19 mouse cellular contexts compared by ENCODE assay signal in the genomic region with DNA sequence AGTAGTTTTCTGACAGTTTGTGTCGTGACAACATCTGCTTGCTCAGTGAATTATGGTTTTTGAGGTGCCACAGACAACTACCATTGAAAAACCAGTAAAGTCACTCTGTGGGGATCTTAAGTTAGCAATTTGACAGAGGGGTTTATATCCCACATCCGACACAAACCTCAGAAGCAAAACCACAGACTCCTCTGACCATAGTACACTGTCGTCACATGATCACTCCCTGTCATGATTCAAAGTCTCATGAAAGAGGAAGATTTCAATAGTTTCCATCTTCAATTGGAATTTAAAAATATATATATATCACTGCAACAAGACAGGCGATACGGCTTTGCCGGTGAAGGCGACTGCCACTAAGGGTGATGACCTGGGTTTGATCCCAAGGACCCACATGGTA.
DNase-seq lines count a peak whose midpoint lies in the region; ATAC-seq lines count a peak whose summit lies in the region.
"Had no signal": no experiment of that assay in that cellular context is flagged by ENCODE, and none has a peak within 500 bp of the region (broad histone marks: within the 10 kb centered on the region; RNA-seq: fewer than 3 reads in every experiment).

No protein-coding gene starts in this region.

- peak overlapping the region; percentile 92 for H3K27ac ChIP-seq in forebrain, embryonic 13.5 days
- H3K27ac ChIP-seq in forebrain, embryonic 11.5 days (ENCODE audit: low read depth, low read length), result no peak overlapping the region
- H3K27ac ChIP-seq in embryonic facial prominence, embryonic 14.5 days (replicated peaks; ENCODE audit: low read depth, low read length), result peak overlapping the region; percentile 61
- H3K27ac ChIP-seq in hindbrain, embryonic 11.5 days (ENCODE audit: low read depth, low read length), result no peak overlapping the region
- H3K27ac ChIP-seq: heart, embryonic 10.5 days; limb, embryonic 13.5 days; midbrain, embryonic 12.5 days had no signal

- no peaks in the 10 kb centered on the region for H3K9me3 ChIP-seq in forebrain, embryonic 13.5 days (replicated peaks)
- H3K9me3 ChIP-seq in forebrain, embryonic 11.5 days (ENCODE audit: control insufficient read depth, low read length), result no peaks in the 10 kb centered on the region
- 0 out of 2 replicates have a peak, but pooled peaks cover 3% of the 10 kb centered on the region for H3K9me3 ChIP-seq in embryonic facial prominence, embryonic 14.5 days (ENCODE audit: control insufficient read depth, low read length)
- H3K9me3 ChIP-seq in hindbrain, embryonic 11.5 days (ENCODE audit: control insufficient read depth, low read length), result no peaks in the 10 kb centered on the region
- H3K9me3 ChIP-seq: heart, embryonic 10.5 days; hindbrain, embryonic 15.5 days; limb, embryonic 13.5 days; midbrain, embryonic 12.5 days; neural tube, embryonic 15.5 days had no signal

- H3K27me3 ChIP-seq in forebrain, embryonic 13.5 days, result no peaks in the 10 kb centered on the region
- H3K27me3 ChIP-seq in forebrain, embryonic 11.5 days (ENCODE audit: control insufficient read depth, insufficient read depth, low read length), result no peaks in the 10 kb centered on the region
- no peaks in the 10 kb centered on the region for H3K27me3 ChIP-seq in embryonic facial prominence, embryonic 14.5 days (replicated peaks; ENCODE audit: control insufficient read depth, insufficient read depth, low read length)
- no peaks in the 10 kb centered on the region for H3K27me3 ChIP-seq in hindbrain, embryonic 11.5 days (ENCODE audit: control insufficient read depth, insufficient read depth, low read length)
- H3K27me3 ChIP-seq: hindbrain, embryonic 15.5 days; limb, embryonic 13.5 days; midbrain, embryonic 12.5 days; neural tube, embryonic 15.5 days had no signal

- DNase-seq in forebrain, embryonic 11.5 days (ENCODE audit: low spot score), result no peak
- DNase-seq in CD4-positive helper T cell, adult 2 months (ENCODE audit: low read depth, low spot score), result peak; percentile 54
- DNase-seq in embryonic facial prominence, embryonic 14.5 days (ENCODE audit: low spot score), result peak; percentile 37
- no peak for DNase-seq in adrenal gland, postnatal 4 days (ENCODE audit: low spot score in 2 of 2)
- no peak for DNase-seq in hindbrain, embryonic 11.5 days (ENCODE audit: low spot score)
- no peak for DNase-seq in lung, postnatal 25 days (ENCODE audit: low spot score)
- DNase-seq: B cell, adult 2 months; gastrocnemius, postnatal 25 days; heart, postnatal 14 days; kidney, adult 11 months; kidney, postnatal 10 days; lung, postnatal 4 days had no signal

- no peak overlapping the region for H3K9ac ChIP-seq in forebrain, embryonic 13.5 days
- no peak overlapping the region for H3K9ac ChIP-seq in forebrain, embryonic 11.5 days (ENCODE audit: low read length)
- H3K9ac ChIP-seq in embryonic facial prominence, embryonic 14.5 days (ENCODE audit: low read depth, low read length), result no peak overlapping the region
- H3K9ac ChIP-seq in hindbrain, embryonic 11.5 days (ENCODE audit: low read depth, low read length), result no peak overlapping the region
- H3K9ac ChIP-seq: hindbrain, embryonic 15.5 days; limb, embryonic 13.5 days; midbrain, embryonic 12.5 days; neural tube, embryonic 15.5 days had no signal

- H3K4me1 ChIP-seq in forebrain, embryonic 13.5 days, result peaks cover 21% of the 10 kb centered on the region
- H3K4me1 ChIP-seq in forebrain, embryonic 11.5 days (replicated peaks; ENCODE audit: control insufficient read depth, insufficient read depth, low read length), result no peaks in the 10 kb centered on the region
- peaks cover 35% of the 10 kb centered on the region for H3K4me1 ChIP-seq in embryonic facial prominence, embryonic 14.5 days (ENCODE audit: control insufficient read depth, insufficient read depth, low read length)
- no peaks in the 10 kb centered on the region for H3K4me1 ChIP-seq in hindbrain, embryonic 11.5 days (replicated peaks; ENCODE audit: control insufficient read depth, insufficient read depth, low read length)
- H3K4me1 ChIP-seq: hindbrain, embryonic 15.5 days; midbrain, embryonic 12.5 days had no signal

- H3K4me2 ChIP-seq in forebrain, embryonic 13.5 days, result no peak overlapping the region
- no peak overlapping the region for H3K4me2 ChIP-seq in forebrain, embryonic 11.5 days (ENCODE audit: low read depth, low read length, severe bottlenecking)
- H3K4me2 ChIP-seq in embryonic facial prominence, embryonic 14.5 days (ENCODE audit: low read depth, low read length), result 0 out of 2 replicates have a peak overlapping the region, but pooled peaks have one; percentile 2
- no peak overlapping the region for H3K4me2 ChIP-seq in hindbrain, embryonic 11.5 days (replicated peaks; ENCODE audit: low read depth, low read length)
- H3K4me2 ChIP-seq: hindbrain, embryonic 15.5 days; limb, embryonic 13.5 days; midbrain, embryonic 12.5 days; neural tube, embryonic 15.5 days had no signal

- 95% methylated on average over 7 of the region's 7 CpGs for WGBS in forebrain, embryonic 13.5 days
- 92% methylated on average over 7 of the region's 7 CpGs for WGBS in forebrain, embryonic 11.5 days
- WGBS in embryonic facial prominence, embryonic 14.5 days, result 75% methylated on average over 7 of the region's 7 CpGs
- 91% methylated on average over 7 of the region's 7 CpGs for WGBS in hindbrain, embryonic 11.5 days

- no peak for ATAC-seq in forebrain, embryonic 13.5 days
- ATAC-seq in forebrain, embryonic 11.5 days (replicated peaks; ENCODE audit: low FRiP score), result no peak
- ATAC-seq in embryonic facial prominence, embryonic 14.5 days (ENCODE audit: low read depth), result no peak
- ATAC-seq in megakaryocyte, adult 5-6 weeks (ENCODE audit: poor library complexity, severe bottlenecking), result peak; percentile 68
- no peak for ATAC-seq in hindbrain, embryonic 11.5 days (ENCODE audit: low FRiP score)

- H3K36me3 ChIP-seq in forebrain, embryonic 13.5 days (ENCODE audit: poor library complexity, severe bottlenecking), result peaks cover 10% of the 10 kb centered on the region; the same call in 1 of the 2 replicates
- H3K36me3 ChIP-seq in forebrain, embryonic 11.5 days (ENCODE audit: control insufficient read depth, insufficient read depth, low read length), result no peaks in the 10 kb centered on the region
- no peaks in the 10 kb centered on the region for H3K36me3 ChIP-seq in embryonic facial prominence, embryonic 14.5 days (ENCODE audit: control insufficient read depth, insufficient read depth, low read length)
- no peaks in the 10 kb centered on the region for H3K36me3 ChIP-seq in hindbrain, embryonic 11.5 days (ENCODE audit: control insufficient read depth, insufficient read depth, low read length)
- H3K36me3 ChIP-seq: heart, embryonic 10.5 days; limb, embryonic 13.5 days had no signal

- no peak overlapping the region for H3K4me3 ChIP-seq in forebrain, embryonic 13.5 days
- H3K4me3 ChIP-seq in forebrain, embryonic 11.5 days (ENCODE audit: low read depth, low read length), result no peak overlapping the region
- no peak overlapping the region for H3K4me3 ChIP-seq in embryonic facial prominence, embryonic 14.5 days (ENCODE audit: low read depth, low read length)
- H3K4me3 ChIP-seq in hindbrain, embryonic 11.5 days (ENCODE audit: low read depth, low read length), result no peak overlapping the region
- H3K4me3 ChIP-seq: heart, embryonic 10.5 days; hindbrain, embryonic 15.5 days; limb, embryonic 13.5 days; midbrain, embryonic 12.5 days; neural tube, embryonic 15.5 days had no signal

Comparison
In these comparisons a context has a peak if more than half of its experiments do, and no peak if none do; other contexts are left out.
1. H3K27ac ChIP-seq: peak in forebrain, embryonic 13.5 days (single experiment) and embryonic facial prominence, embryonic 14.5 days (single experiment); none in forebrain, embryonic 11.5 days (single experiment) and hindbrain, embryonic 11.5 days (single experiment).
2. DNase-seq: peak in CD4-positive helper T cell, adult 2 months (single experiment) and embryonic facial prominence, embryonic 14.5 days (single experiment); none in forebrain, embryonic 11.5 days (single experiment), adrenal gland, postnatal 4 days (0 of 2), hindbrain, embryonic 11.5 days (single experiment) and lung, postnatal 25 days (single experiment).